Mouse (Mus musculus): ENCODE measurements around the gene Nrcam.

GRCm38 (mm10) chr12:44378431-44379161 lies 49.9 kb downstream of the Nrcam start:
- TF ChIP-seq POLR2A (IDR thresholded peaks at IDR 0.05; ENCODE audit: low read depth, low read length), result no peak
- no peak for TF ChIP-seq CTCF (IDR thresholded peaks at IDR 0.05; ENCODE audit: extremely low read depth, insufficient read depth, insufficient read length, insufficient replicate concordance)

All from spleen, adult 2 months (tissue).